Mouse (Mus musculus) liver, adult 2 months (tissue): ENCODE results near the gene Sh3bgrl. TPM values are rescaled to one million over a fixed set of nuclear protein-coding genes. Genes with fewer than 3 reads are reported as not detected.
A peak's percentile ranks its signal among the peaks of the same experiment; 100 is the strongest.

ENCODE experiments used
- DNase-seq: peaks from one replicate; pipeline ENCODE4 v3.0.0-alpha.2; 2011; ENCODE audit warnings: low read depth, low spot score; ENCODE audit errors: extremely low read depth
- H3K27ac ChIP-seq: fragments of 200-500 bp; replicated peaks from 2 replicates; pipeline ENCODE4 v1.5.1; 2012; ENCODE audit warnings: low read depth, mild to moderate bottlenecking, control low read depth, inconsistent platforms, low read length; ENCODE audit not compliant: insufficient read depth
- H3K27me3 ChIP-seq: fragments of 200-500 bp; 2 replicates; pipeline ENCODE4 v1.6.1; 2012; ENCODE audit warnings: mild to moderate bottlenecking, moderate library complexity, low read length, inconsistent platforms; ENCODE audit not compliant: control insufficient read depth, insufficient read depth
- H3K36me3 ChIP-seq: fragments of 200-500 bp; 2 replicates; pipeline ENCODE4 v1.6.1; 2012; ENCODE audit warnings: low read length, inconsistent platforms; ENCODE audit not compliant: control insufficient read depth, insufficient read depth
- H3K4me1 ChIP-seq: fragments of 200-500 bp; 2 replicates; pipeline ENCODE4 v1.6.1; 2011; ENCODE audit warnings: low read length; ENCODE audit not compliant: control insufficient read depth, insufficient read depth
- H3K4me3 ChIP-seq: fragments of 200-500 bp; 2 replicates; pipeline ENCODE4 v1.5.1; 2011; ENCODE audit warnings: low read depth, mild to moderate bottlenecking, control low read depth, low read length, moderate library complexity; ENCODE audit not compliant: insufficient read depth
- H3K79me2 ChIP-seq: fragments of 200-500 bp; 2 replicates; pipeline ENCODE4 v1.6.1; 2012; ENCODE audit warnings: inconsistent platforms, mild to moderate bottlenecking, low read length, moderate library complexity; ENCODE audit not compliant: control insufficient read depth, insufficient read depth
- H3K9ac ChIP-seq: fragments of 200-500 bp; 2 replicates; pipeline ENCODE4 v1.6.1; 2012; ENCODE audit warnings: low read depth, mild to moderate bottlenecking, control low read depth, inconsistent platforms, low read length
- CTCF ChIP-seq: fragments of 200-500 bp; IDR thresholded peaks from 2 replicates; pipeline ENCODE4 v1.5.1; 2011; ENCODE audit warnings: low read depth, low read length, control low read depth
- POLR2A ChIP-seq: fragments of 200-500 bp; IDR thresholded peaks from 2 replicates; pipeline ENCODE4 v1.6.1; 2011; ENCODE audit warnings: low read length, control low read depth; ENCODE audit not compliant: insufficient read depth; ENCODE audit errors: extremely low read depth
- WGBS: fragments of 180-500 bp; shearing (Covaris S2); methylation state at CpG from one replicate; pipeline ENCODE4 v1.1.7; 2018; 5-methylcytosine and 5-hydroxymethylcytosine counted together
- polyA plus RNA-seq: library from polyadenylated mRNA; depleted of rRNA; stranded (reverse); fragments of >200 nt; gene quantifications from 2 replicates; pipeline ENCODE4 v1.2.3, GENCODE M21; 2012
- total RNA-seq: library from RNA; depleted of rRNA; stranded (reverse); fragments of >200 nt; gene quantifications from 2 replicates; pipeline ENCODE4 v1.2.3, GENCODE M21; 2014

Sh3bgrl gene
- total and polyA plus RNA-seq, 2 experiments: 9.0 to 80.6 TPM

DNA sequence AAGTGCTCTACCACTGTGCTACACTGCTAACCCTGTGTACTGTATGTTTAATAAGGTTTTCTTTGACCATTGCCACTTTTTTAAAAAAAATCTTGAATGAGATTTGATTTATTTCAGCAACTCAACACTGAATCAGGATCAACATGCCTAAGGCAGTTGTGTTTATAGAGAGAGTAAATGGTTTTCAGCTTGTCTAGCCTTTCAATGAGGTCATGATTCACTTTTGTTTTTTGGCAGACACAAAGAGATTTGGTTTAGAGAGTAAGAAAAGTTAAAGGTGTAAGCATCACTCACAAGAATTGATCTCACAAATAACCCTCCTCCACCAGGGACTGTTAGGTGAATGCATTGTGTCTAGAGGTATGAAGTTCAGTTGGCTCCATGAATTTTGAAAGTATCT lies 41.1 kb downstream of the Sh3bgrl start:
- no peaks in the 10 kb centered on the region for H3K27me3 ChIP-seq
- TF ChIP-seq CTCF: no peak
- no peak for TF ChIP-seq POLR2A
- H3K79me2 ChIP-seq: no peaks in the 10 kb centered on the region; the same call in 1 of the 2 replicates
- H3K36me3 ChIP-seq: no peaks in the 10 kb centered on the region
- no peak overlapping the region for H3K4me3 ChIP-seq
- peak; percentile 69 for DNase-seq
- no peak overlapping the region for H3K9ac ChIP-seq
- peaks cover 13% of the 10 kb centered on the region; the same call in 1 of the 2 replicates for H3K4me1 ChIP-seq
- H3K27ac ChIP-seq: no peak overlapping the region; the same call in 1 of the 2 replicates

DNA sequence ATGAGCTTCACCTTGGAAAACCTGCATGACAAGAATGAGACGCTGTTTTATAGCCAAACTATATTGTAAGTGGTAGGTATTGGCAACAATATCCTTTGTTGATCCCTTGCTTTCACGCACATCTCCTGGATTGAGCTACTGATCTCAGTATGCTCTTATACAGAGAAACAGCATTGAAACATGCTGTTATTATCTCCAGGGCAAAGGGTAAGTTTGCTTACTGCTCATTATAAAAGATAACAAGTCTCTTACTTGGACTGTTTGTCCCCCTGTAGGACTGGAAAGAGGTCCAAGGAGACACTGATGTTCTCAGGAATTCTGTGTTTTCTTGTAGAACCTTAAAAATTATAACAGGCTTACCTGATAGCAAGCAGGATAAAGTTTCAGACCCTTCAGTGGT lies 41.7 kb downstream of the Sh3bgrl start:
- TF ChIP-seq POLR2A (no peak), CTCF (no peak)
- WGBS: 10% methylated on average over 2 of the region's 2 CpGs
- no peaks in the 10 kb centered on the region; the same call in 1 of the 2 replicates for H3K79me2 ChIP-seq
- no peak overlapping the region for H3K4me3 ChIP-seq
- DNase-seq: peak; percentile 87
- peaks cover 13% of the 10 kb centered on the region; the same call in 1 of the 2 replicates for H3K4me1 ChIP-seq
- H3K27me3 ChIP-seq: no peaks in the 10 kb centered on the region
- H3K9ac ChIP-seq: no peak overlapping the region
- 0 out of 2 replicates have a peak overlapping the region, but pooled peaks have one; percentile 44 for H3K27ac ChIP-seq
- H3K36me3 ChIP-seq: no peaks in the 10 kb centered on the region

- Histone ChIP-seq H3K36me3 (no peaks in the 10 kb centered on the region), H3K27ac (no peak overlapping the region), H3K9ac (no peak overlapping the region), H3K4me3 (no peak overlapping the region), H3K27me3 (no peaks in the 10 kb centered on the region), H3K4me1 (peaks cover 13% of the 10 kb centered on the region; the same call in 1 of the 2 replicates), H3K79me2 (no peaks in the 10 kb centered on the region; the same call in 1 of the 2 replicates)
- 10% methylated on average over 2 of the region's 2 CpGs for WGBS
- TF ChIP-seq CTCF (no peak), POLR2A (no peak)
- DNase-seq: peak; percentile 94
Observed at GRCm38 (mm10) chrX:109137295-109137694, 42.1 kb downstream of the Sh3bgrl start.

DNA sequence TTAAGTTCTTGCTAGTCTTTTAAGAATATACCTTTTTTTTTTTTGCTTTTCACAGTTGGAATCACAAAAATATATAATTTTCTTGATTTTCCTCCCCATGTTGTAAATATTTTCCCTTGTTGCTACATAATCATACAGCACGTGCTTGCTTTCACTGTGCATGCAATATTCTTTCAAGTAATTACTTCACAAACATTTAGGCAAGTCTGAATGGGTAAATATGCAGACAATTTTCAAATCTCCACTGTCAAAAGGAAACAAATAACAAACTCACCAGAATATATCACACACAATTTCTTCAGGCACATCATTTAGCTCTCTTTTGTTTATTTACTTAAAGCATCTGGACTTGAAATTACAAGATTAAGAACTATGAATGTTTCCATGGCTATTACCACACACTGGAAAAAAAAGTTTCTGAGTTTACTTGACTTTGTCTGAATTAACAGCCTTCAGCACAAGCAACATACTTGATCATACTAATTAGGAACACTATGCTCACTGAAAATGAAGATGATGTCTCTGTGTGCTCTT lies 46.2 kb downstream of the Sh3bgrl start:
- WGBS: 25% methylated on average over 1 of the region's 1 CpGs

GRCm38 (mm10) chrX:109142281-109142680 lies 47.1 kb downstream of the Sh3bgrl start:
- H3K27ac ChIP-seq: no peak overlapping the region
- H3K36me3 ChIP-seq: no peaks in the 10 kb centered on the region
- 76% methylated on average over 4 of the region's 4 CpGs for WGBS
- H3K4me3 ChIP-seq: no peak overlapping the region
- H3K27me3 ChIP-seq: no peaks in the 10 kb centered on the region
- no peak for TF ChIP-seq POLR2A
- no peak for TF ChIP-seq CTCF
- no peak for DNase-seq
- no peak overlapping the region for H3K9ac ChIP-seq
- H3K79me2 ChIP-seq: peaks cover 6% of the 10 kb centered on the region; the same call in 1 of the 2 replicates
- H3K4me1 ChIP-seq: peaks cover 9% of the 10 kb centered on the region

More for the DNA sequence above, 46.2 kb downstream of the Sh3bgrl start:
- H3K79me2 ChIP-seq: peaks cover 4% of the 10 kb centered on the region; the same call in 1 of the 2 replicates
- no peak overlapping the region for H3K4me3 ChIP-seq
- H3K4me1 ChIP-seq: peaks cover 8% of the 10 kb centered on the region
- H3K27me3 ChIP-seq: no peaks in the 10 kb centered on the region
- no peak for DNase-seq
- no peak for TF ChIP-seq POLR2A
- no peak for TF ChIP-seq CTCF
- H3K9ac ChIP-seq: no peak overlapping the region
- no peak overlapping the region for H3K27ac ChIP-seq
- no peaks in the 10 kb centered on the region for H3K36me3 ChIP-seq

DNA sequence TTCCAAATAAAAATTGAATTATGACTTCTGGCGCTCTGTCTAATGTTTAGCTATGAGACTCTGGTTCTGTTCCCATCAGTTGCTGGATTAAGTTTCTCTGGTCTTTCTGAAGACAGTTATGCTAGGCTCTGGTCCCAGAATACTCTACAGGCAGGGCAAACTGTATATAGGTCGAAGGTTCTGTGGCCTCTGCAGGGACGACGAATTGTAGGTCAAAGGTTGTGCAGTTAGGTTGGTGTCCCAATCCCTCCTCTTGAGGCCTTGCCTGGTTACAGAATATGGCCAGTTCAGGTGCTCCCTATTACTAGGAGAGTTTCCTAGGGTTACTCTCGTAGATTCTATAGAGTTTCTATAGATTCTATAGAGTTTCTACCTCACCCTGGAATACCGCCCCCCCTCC lies 50.6 kb downstream of the Sh3bgrl start:
- Histone ChIP-seq H3K36me3 (no peaks in the 10 kb centered on the region; the same call in 1 of the 2 replicates), H3K79me2 (peaks cover 6% of the 10 kb centered on the region; the same call in 1 of the 2 replicates), H3K27me3 (no peaks in the 10 kb centered on the region), H3K27ac (peak overlapping the region; percentile 65; the same call in 1 of the 2 replicates), H3K9ac (no peak overlapping the region), H3K4me1 (peaks cover 6% of the 10 kb centered on the region), H3K4me3 (no peak overlapping the region)
- DNase-seq: peak; percentile 76
- WGBS: 41% methylated on average over 6 of the region's 6 CpGs
- TF ChIP-seq CTCF: no peak
- no peak for TF ChIP-seq POLR2A
